ENCODE assay signal across 15 mouse cellular contexts in genomic region chr1:62213285-62213684, GRCm38 (mm10).
"Had no signal": no experiment of that assay in that cellular context is flagged by ENCODE, and none has a peak within 500 bp of the region (broad histone marks: within the 10 kb centered on the region; RNA-seq: fewer than 3 reads in every experiment).

No protein-coding gene starts in this region.

- H3K27me3 ChIP-seq: megakaryocyte, embryonic 14.5 days; midbrain, embryonic 15.5 days; neural tube, embryonic 12.5 days; stomach, embryonic 15.5 days had no signal

- H3K27ac ChIP-seq: liver, embryonic 14.5 days; midbrain, embryonic 15.5 days; neural tube, embryonic 12.5 days; stomach, embryonic 15.5 days; stomach, postnatal 0 days had no signal

- H3K4me3 ChIP-seq: megakaryocyte, embryonic 14.5 days; midbrain, embryonic 15.5 days; neural tube, embryonic 12.5 days; stomach, embryonic 15.5 days had no signal

- H3K36me3 ChIP-seq: midbrain, embryonic 15.5 days; neural tube, embryonic 12.5 days; stomach, embryonic 15.5 days had no signal

- H3K4me1 ChIP-seq: megakaryocyte, embryonic 14.5 days; neural tube, embryonic 12.5 days; stomach, embryonic 15.5 days had no signal

- H3K9me3 ChIP-seq: megakaryocyte, embryonic 14.5 days; midbrain, embryonic 15.5 days; neural tube, embryonic 12.5 days; stomach, embryonic 15.5 days had no signal

- H3K4me2 ChIP-seq: lung, embryonic 14.5 days; midbrain, embryonic 11.5 days; midbrain, embryonic 15.5 days; neural tube, embryonic 12.5 days; stomach, embryonic 15.5 days had no signal

- ATAC-seq: midbrain, embryonic 15.5 days had no signal

- DNase-seq: lung, adult 18-20 months; lung, embryonic 14.5 days; lung, postnatal 10 days; lung, postnatal 4 days; right cerebral cortex, postnatal 14 days; thymus, adult 2 months; thymus, postnatal 25 days; thymus, postnatal 4 days had no signal

- H3K9ac ChIP-seq: liver, embryonic 14.5 days; lung, embryonic 14.5 days; midbrain, embryonic 15.5 days; neural tube, embryonic 12.5 days; stomach, embryonic 15.5 days had no signal
